Mouse (Mus musculus) testis, adult 2 months (tissue): ENCODE measurements around the gene Hist2h3c1.

ENCODE experiments used
- CTCF ChIP-seq: fragments of 200-500 bp; IDR thresholded peaks from 2 replicates; pipeline ENCODE4 v1.5.1; 2012; ENCODE audit warnings: low read depth, mild to moderate bottlenecking, inconsistent platforms, low read length, moderate library complexity; ENCODE audit not compliant: control insufficient read depth, insufficient read depth, insufficient replicate concordance
- POLR2A ChIP-seq: fragments of 200-500 bp; IDR thresholded peaks from 2 replicates; pipeline ENCODE4 v1.6.1; 2012; ENCODE audit warnings: low read depth, mild to moderate bottlenecking, inconsistent platforms, low read length, moderate library complexity; ENCODE audit not compliant: control insufficient read depth

DNA sequence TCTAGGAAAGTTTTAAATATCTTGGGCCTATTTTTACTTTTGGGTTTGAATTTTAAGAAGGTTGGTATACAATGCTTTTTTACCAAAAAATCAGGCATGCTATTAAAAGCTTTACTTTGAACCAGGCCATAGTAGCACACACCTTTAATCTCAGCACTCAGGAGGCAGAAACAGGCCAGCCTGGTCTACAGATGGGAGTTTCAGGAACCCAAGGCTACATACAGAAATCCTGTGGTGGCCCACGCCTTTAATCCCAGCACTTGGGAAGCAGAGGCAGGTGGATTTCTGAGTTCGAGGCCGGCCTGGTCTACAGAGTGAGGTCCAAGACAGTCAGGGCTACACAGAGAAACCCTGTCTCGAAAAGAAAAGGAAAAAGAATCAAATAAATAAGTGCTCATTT, 21.1 kb downstream of the Hist2h3c1 start:
- no peak for TF ChIP-seq CTCF
- no peak for TF ChIP-seq POLR2A
